Mouse (Mus musculus) 3T3-L1 (cell line): ENCODE measurements around the gene Cdk5rap1.

ENCODE experiments used
- DNase-seq: peaks from one replicate; pipeline ENCODE4 v3.0.0-alpha.2; 2015; ENCODE audit warnings: low read depth, low spot score

Gene Cdk5rap1

GRCm38 (mm10) chr2:154372842-154373500 lies at the start of gene Cdk5rap1:
TSS of gene Cdk5rap1 (minus strand) at chr2:154373010.
- no peak for DNase-seq

- peak; percentile 60 for DNase-seq
Observed at GRCm38 (mm10) chr2:154422181-154422580, 49.4 kb upstream of the Cdk5rap1 start.

GRCm38 (mm10) chr2:154420942-154421731 lies 48.3 kb upstream of the Cdk5rap1 start:
- DNase-seq: no peak

- DNase-seq: no peak
Observed at GRCm38 (mm10) chr2:154419631-154420515, 47.1 kb upstream of the Cdk5rap1 start.

- no peak for DNase-seq
Observed at GRCm38 (mm10) chr2:154418001-154418400, 45.2 kb upstream of the Cdk5rap1 start.

GRCm38 (mm10) chr2:154417107-154417506 lies 44.3 kb upstream of the Cdk5rap1 start:
- peak; percentile 89 for DNase-seq

GRCm38 (mm10) chr2:154412018-154412666 lies 39.3 kb upstream of the Cdk5rap1 start:
- DNase-seq: peak; percentile 88

GRCm38 (mm10) chr2:154410355-154410754 lies 37.5 kb upstream of the Cdk5rap1 start:
- DNase-seq: peak; percentile 97

GRCm38 (mm10) chr2:154407643-154408445 lies 35.0 kb upstream of the Cdk5rap1 start, which contains the start of gene Snta1:
TSS of gene Snta1 (minus strand) at chr2:154408099.
- no peak for DNase-seq

- no peak for DNase-seq
Observed at GRCm38 (mm10) chr2:154407063-154407642, 34.3 kb upstream of the Cdk5rap1 start.

- DNase-seq: no peak
Observed at GRCm38 (mm10) chr2:154405447-154405994, 32.7 kb upstream of the Cdk5rap1 start.

- DNase-seq: peak; percentile 95
Observed at GRCm38 (mm10) chr2:154402811-154403210, 30.0 kb upstream of the Cdk5rap1 start.

- DNase-seq: no peak
Observed at GRCm38 (mm10) chr2:154401976-154402375, 29.2 kb upstream of the Cdk5rap1 start.

- no peak for DNase-seq
Observed at GRCm38 (mm10) chr2:154399325-154399724, 26.5 kb upstream of the Cdk5rap1 start.

GRCm38 (mm10) chr2:154398267-154398666 lies 25.5 kb upstream of the Cdk5rap1 start:
- no peak for DNase-seq

- no peak for DNase-seq
Observed at GRCm38 (mm10) chr2:154396529-154396928, 23.7 kb upstream of the Cdk5rap1 start.

GRCm38 (mm10) chr2:154394602-154395001 lies 21.8 kb upstream of the Cdk5rap1 start:
- peak; percentile 52 for DNase-seq

GRCm38 (mm10) chr2:154390180-154390964 lies 17.6 kb upstream of the Cdk5rap1 start:
- peak; percentile 99 for DNase-seq

GRCm38 (mm10) chr2:154379103-154379502 lies 6.3 kb upstream of the Cdk5rap1 start:
- DNase-seq: peak; percentile 38
